Mouse (Mus musculus) cerebellum, adult 11-12 months (tissue): Measurements from ENCODE around the gene Sp7.
"Not testable (repeated sequence)": the region's sequence is repeated elsewhere in the genome, so short reads cannot be mapped to it uniquely, and the experiment has no call there.

Experiments used
- DNase-seq: peaks from one replicate; pipeline ENCODE4 v3.0.0; 2022

The Sp7 gene

DNA sequence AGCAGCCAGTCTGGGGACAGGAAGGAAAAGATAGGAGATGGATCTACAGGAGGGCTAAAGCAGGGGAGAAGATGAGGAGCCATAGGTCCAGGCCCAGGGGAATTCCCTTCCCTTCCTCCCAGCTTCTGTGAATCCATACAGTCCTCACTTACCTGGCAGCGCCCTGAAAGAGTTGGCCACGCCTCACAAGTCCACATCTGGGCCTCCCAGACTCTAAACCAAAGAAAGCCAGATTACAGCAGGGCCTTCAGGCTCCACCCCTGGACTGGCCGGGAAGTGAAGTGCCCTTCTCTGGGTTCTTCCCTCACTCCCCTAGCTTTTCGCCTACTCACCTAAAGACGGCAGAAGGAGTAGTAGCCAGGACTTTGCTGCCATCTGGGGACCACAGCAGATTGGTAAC, 27.4 kb downstream of the Sp7 start:
- DNase-seq: no peak

DNA sequence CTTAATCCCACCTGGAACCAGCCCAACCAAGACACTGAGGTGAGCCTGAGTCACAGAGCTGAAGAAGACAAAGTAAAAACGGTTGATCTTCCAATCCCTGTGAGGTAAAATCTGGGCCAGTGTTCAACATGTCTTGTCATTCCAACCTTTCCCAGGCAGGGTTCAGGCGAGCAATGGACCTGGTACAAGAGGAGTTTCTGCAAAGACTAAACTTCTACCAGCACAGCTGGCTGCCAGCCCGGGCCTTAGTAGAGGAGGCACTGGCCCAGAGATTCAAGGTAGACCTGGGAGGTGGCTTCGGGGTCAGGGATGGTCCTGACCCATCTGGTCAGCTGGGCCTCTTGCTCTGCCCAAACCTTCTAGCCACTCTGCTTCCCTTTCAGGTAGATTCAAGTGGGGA, 30.0 kb downstream of the Sp7 start:
- no peak for DNase-seq

GRCm38 (mm10) chr15:102335925-102336324, 31.1 kb downstream of the Sp7 start:
- not testable (repeated sequence) for DNase-seq

DNA sequence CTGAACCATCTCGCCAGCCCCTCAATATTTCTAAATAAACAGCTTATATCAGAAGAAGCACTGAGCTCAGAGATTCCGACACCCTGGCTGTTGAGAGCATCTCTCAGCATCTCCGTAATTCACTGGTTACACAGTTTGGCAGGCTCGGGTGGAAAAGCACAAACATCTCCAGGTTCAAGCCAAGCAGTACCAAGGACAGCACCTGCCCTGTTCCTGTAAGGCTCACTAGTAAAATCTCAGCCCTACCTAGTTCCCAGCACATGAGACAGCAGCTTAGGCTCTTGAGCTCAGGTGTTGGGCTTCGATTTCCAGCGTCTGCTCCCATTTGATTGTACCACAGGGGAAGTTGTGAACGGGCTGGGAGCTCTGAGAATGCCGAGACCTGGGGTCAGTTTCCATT, 31.7 kb downstream of the Sp7 start:
- no peak for DNase-seq

GRCm38 (mm10) chr15:102331610-102332015, 35.4 kb downstream of the Sp7 start, which contains the start of gene Myg1:
Myg1 (plus strand) TSS chr15:102331709.
- DNase-seq: peak; percentile 79

DNA sequence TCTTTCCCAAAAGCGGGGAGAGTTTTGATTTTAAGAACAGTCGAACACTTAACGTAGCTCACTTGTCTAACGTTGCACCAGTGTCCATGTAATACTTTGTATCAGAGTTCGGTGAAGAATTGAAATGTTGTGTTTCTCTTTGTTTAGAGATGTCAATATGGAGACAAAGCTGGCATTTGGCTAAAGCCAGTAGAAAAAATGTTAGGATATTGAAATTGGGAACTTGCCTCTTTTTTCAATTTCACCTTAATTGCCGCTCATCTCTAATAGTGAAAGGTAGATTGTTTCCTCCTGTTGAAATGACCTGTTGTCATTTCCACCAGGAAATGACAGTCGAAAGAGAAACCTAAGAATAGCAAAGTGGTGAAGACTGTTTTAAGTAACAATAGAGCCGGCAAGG, 40.1 kb downstream of the Sp7 start:
- no peak for DNase-seq

DNA sequence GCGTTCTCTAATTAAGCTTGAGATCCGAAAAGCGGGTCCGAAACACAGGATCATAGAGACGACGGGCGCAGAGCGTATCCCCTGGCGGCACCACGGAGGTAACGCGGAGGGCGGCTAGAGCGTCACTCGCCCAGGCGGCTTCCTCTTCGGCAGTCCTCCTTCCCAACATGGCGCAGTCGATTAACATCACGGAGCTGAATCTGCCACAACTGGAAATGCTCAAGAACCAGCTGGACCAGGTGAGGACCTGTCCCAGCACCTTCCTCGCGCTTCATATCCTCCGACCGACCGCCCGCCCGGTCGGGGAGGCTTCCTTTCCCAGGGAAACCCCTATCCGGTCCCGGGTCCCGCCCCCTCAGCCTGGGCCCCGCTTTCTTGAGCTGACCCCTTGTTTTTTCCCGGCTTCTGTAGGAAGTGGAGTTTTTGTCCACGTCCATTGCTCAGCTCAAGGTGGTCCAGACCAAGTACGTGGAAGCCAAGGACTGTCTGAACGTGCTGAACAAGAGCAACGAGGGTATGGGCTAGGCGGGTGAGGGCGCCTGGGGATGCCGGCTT, 40.9 kb downstream of the Sp7 start, which contains the start of gene Pfdn5:
TSS of gene Pfdn5 (plus strand) at position 95 of the 555 bp plus-strand sequence.
- peak; percentile 82 for DNase-seq

DNA sequence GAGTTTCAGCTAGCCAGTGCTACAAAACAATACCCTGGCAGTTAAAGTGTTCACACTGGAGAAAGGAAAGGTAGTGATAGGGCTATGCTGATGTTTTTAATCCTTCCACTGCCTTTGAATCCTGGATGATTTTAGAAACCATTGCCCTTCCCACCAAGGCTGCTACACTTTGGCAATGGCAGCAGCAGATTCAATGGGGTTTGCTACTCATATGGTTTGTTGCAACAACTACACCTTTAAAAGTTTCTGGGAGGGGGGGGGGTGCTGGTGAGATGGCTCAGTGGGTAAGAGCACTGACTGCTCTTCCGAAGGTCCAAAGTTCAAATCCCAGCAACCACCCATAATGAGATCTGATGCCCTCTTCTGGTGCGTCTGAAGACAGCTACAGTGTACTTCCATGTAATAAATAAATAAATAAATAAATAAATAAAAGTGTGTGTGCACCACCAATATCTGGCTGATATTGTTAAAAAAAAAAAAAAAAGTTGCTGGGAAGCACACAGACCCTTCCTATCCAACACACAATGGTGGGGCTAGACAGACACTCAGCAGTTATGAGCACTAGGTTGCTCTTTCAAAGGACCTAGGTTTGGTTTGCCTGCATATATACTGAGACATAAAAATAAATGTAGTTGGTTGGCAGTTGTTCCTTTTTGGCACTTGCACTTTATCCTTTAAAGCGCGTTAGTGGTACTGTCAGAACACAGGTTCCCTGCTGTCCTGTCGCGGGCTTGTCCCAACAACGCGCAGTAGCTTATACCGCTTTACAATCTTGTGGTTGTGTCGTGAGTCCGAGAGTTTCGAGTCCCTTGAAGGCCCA, 42.1 kb downstream of the Sp7 start:
- no peak for DNase-seq

- DNase-seq: no peak
Measured at GRCm38 (mm10) chr15:102316263-102316662, 50.7 kb downstream of the Sp7 start.

GRCm38 (mm10) chr15:102315292-102315691, 51.7 kb downstream of the Sp7 start:
- DNase-seq: no peak

- no peak for DNase-seq
Measured at GRCm38 (mm10) chr15:102311489-102311888, 55.5 kb downstream of the Sp7 start.

GRCm38 (mm10) chr15:102310074-102310845, 56.7 kb downstream of the Sp7 start:
- DNase-seq: no peak

DNA sequence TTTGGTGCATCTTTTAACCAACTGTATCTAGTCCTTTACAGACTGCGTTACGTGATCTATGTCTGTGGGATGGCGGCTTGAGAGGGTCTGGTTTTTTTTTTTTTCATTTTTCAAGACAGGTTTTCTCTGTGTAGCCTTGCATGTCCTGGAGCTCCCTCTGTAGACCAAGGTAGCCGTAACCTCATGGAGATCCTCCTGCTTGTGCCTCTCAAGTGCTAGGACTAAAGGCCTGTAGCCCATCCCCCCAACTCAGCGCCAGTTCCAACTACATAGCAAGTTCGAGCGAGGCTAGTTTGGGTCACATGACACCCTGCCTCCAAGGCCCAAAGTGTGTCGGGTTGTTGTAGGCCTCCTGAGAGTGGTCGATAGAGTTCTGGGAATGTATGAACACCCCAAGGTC, 58.3 kb downstream of the Sp7 start:
- DNase-seq: no peak
